In genomic region chr8:124182224-124182623, GRCm38 (mm10) we compare ENCODE assay signal across 9 mouse cellular contexts. TPM values are rescaled to one million over a fixed set of nuclear protein-coding genes. Genes with fewer than 3 reads are reported as not detected.
DNase-seq lines count a peak whose midpoint lies in the region; ATAC-seq lines count a peak whose summit lies in the region.
"Had no signal": no experiment of that assay in that cellular context is flagged by ENCODE, and none has a peak within 500 bp of the region (broad histone marks: within the 10 kb centered on the region; RNA-seq: fewer than 3 reads in every experiment).

No protein-coding gene starts in this region.

- no peaks in the 10 kb centered on the region for H3K27me3 ChIP-seq in kidney, embryonic 16.5 days (ENCODE audit: insufficient read depth, low read length)
- peaks cover 12% of the 10 kb centered on the region; the same call in 1 of the 2 replicates for H3K27me3 ChIP-seq in lung, embryonic 15.5 days
- no peaks in the 10 kb centered on the region for H3K27me3 ChIP-seq in forebrain, embryonic 10.5 days (ENCODE audit: poor library complexity, severe bottlenecking)
- no peaks in the 10 kb centered on the region for H3K27me3 ChIP-seq in forebrain, embryonic 14.5 days (replicated peaks; ENCODE audit: control insufficient read depth, insufficient read depth, low read length)
- H3K27me3 ChIP-seq: liver, embryonic 15.5 days had no signal

- intact Hi-C loops in gastrocnemius, postnatal 14 days (cut with DNase I; ENCODE audit: low total_unique reads): no loop called here

- no peaks in the 10 kb centered on the region for H3K9me3 ChIP-seq in kidney, embryonic 16.5 days (ENCODE audit: low read length)
- H3K9me3 ChIP-seq in lung, embryonic 15.5 days: no peaks in the 10 kb centered on the region
- H3K9me3 ChIP-seq in forebrain, embryonic 10.5 days: no peaks in the 10 kb centered on the region
- no peaks in the 10 kb centered on the region for H3K9me3 ChIP-seq in forebrain, embryonic 14.5 days (replicated peaks; ENCODE audit: control insufficient read depth, low read length)
- H3K9me3 ChIP-seq: liver, embryonic 15.5 days had no signal

- H3K4me1 ChIP-seq in kidney, embryonic 16.5 days (ENCODE audit: insufficient read depth, low read length): no peaks in the 10 kb centered on the region; the same call in 1 of the 2 replicates
- peaks cover 36% of the 10 kb centered on the region for H3K4me1 ChIP-seq in lung, embryonic 15.5 days
- peaks cover 3% of the 10 kb centered on the region; the same call in 1 of the 2 replicates for H3K4me1 ChIP-seq in forebrain, embryonic 10.5 days
- H3K4me1 ChIP-seq in forebrain, embryonic 14.5 days (ENCODE audit: control insufficient read depth, insufficient read depth, low read length): no peaks in the 10 kb centered on the region; the same call in 1 of the 2 replicates
- H3K4me1 ChIP-seq: liver, embryonic 15.5 days had no signal

- no peaks in the 10 kb centered on the region for H3K36me3 ChIP-seq in kidney, embryonic 16.5 days (ENCODE audit: insufficient read depth, low read length)
- no peaks in the 10 kb centered on the region for H3K36me3 ChIP-seq in lung, embryonic 15.5 days
- no peaks in the 10 kb centered on the region for H3K36me3 ChIP-seq in forebrain, embryonic 10.5 days (replicated peaks)
- no peaks in the 10 kb centered on the region for H3K36me3 ChIP-seq in forebrain, embryonic 14.5 days (ENCODE audit: control insufficient read depth, insufficient read depth, low read length)
- H3K36me3 ChIP-seq: liver, embryonic 15.5 days had no signal

- H3K4me3 ChIP-seq in kidney, embryonic 16.5 days (ENCODE audit: low read length): no peak overlapping the region
- no peak overlapping the region for H3K4me3 ChIP-seq in lung, embryonic 15.5 days
- H3K4me3 ChIP-seq in forebrain, embryonic 10.5 days: no peak overlapping the region
- no peak overlapping the region for H3K4me3 ChIP-seq in forebrain, embryonic 14.5 days (ENCODE audit: low read depth, low read length)
- H3K4me3 ChIP-seq: liver, embryonic 15.5 days had no signal

- no peak overlapping the region for H3K27ac ChIP-seq in kidney, embryonic 16.5 days (ENCODE audit: low read length)
- peak overlapping the region; percentile 73 for H3K27ac ChIP-seq in lung, embryonic 15.5 days
- H3K27ac ChIP-seq in forebrain, embryonic 10.5 days: no peak overlapping the region
- no peak overlapping the region for H3K27ac ChIP-seq in forebrain, embryonic 14.5 days (ENCODE audit: low read depth, low read length)
- H3K27ac ChIP-seq: liver, embryonic 15.5 days had no signal

- DNase-seq in kidney, adult 9 months: no peak
- DNase-seq in adipocyte (ENCODE audit: low spot score): peak; percentile 66
- DNase-seq in heart, adult 9 months (ENCODE audit: low spot score in 2 of 2): peak; percentile 54 to 74
- no peak for DNase-seq in gastrocnemius, postnatal 14 days
- no peak for DNase-seq in forebrain, embryonic 10.5 days (ENCODE audit: extremely low spot score, low spot score)
- DNase-seq in forebrain, embryonic 14.5 days (ENCODE audit: low spot score): no peak

- H3K4me2 ChIP-seq in kidney, embryonic 16.5 days (replicated peaks; ENCODE audit: low read depth, low read length): no peak overlapping the region
- peak overlapping the region; percentile 1; the same call in 1 of the 2 replicates for H3K4me2 ChIP-seq in lung, embryonic 15.5 days
- H3K4me2 ChIP-seq in forebrain, embryonic 14.5 days (ENCODE audit: low read length): no peak overlapping the region
- H3K4me2 ChIP-seq: liver, embryonic 15.5 days had no signal

- ATAC-seq in kidney, embryonic 16.5 days (ENCODE audit: low FRiP score, low TSS enrichment): peak; percentile 51; the same call in 1 of the 2 replicates
- peak; percentile 96 for ATAC-seq in lung, embryonic 15.5 days (ENCODE audit: borderline replicate concordance, extremely low read depth, low FRiP score, low TSS enrichment)
- ATAC-seq in forebrain, embryonic 14.5 days: no peak

- WGBS in kidney, embryonic 16.5 days: 47% methylated on average over 13 of the region's 13 CpGs
- 7% methylated on average over 12 of the region's 13 CpGs for WGBS in lung, embryonic 15.5 days
- 87% methylated on average over 13 of the region's 13 CpGs for WGBS in forebrain, embryonic 10.5 days
- 74% methylated on average over 13 of the region's 13 CpGs for WGBS in forebrain, embryonic 14.5 days

- no peak overlapping the region for H3K9ac ChIP-seq in kidney, embryonic 16.5 days (replicated peaks; ENCODE audit: low read length)
- no peak overlapping the region for H3K9ac ChIP-seq in lung, embryonic 15.5 days
- H3K9ac ChIP-seq in forebrain, embryonic 14.5 days (ENCODE audit: low read length): no peak overlapping the region
- H3K9ac ChIP-seq: liver, embryonic 15.5 days had no signal

RNA-seq across cellular contexts. Expression of gene Galnt2, which starts 49.0 kb away (rescaled TPM):
- 47.0 and 47.1 TPM in 2 replicates for polyA plus RNA-seq in kidney, embryonic 16.5 days (2015; fragmentation: Nextera tagmentation; extraction: Ambion mirVana)
- polyA plus RNA-seq in lung, embryonic 15.5 days (2015; fragmentation: Nextera tagmentation; extraction: Ambion mirVana): 55.3 and 62.5 TPM in 2 replicates
- 10 to 100 TPM; 30.4 to 32.4 TPM for total RNA-seq in gastrocnemius, postnatal 14 days (2021)
- polyA plus RNA-seq in forebrain, embryonic 10.5 days (2016; fragmentation: Nextera tagmentation; extraction: Ambion mirVana): 40.7 and 40.9 TPM in 2 replicates
- 44.3 and 49.9 TPM in 2 replicates for polyA plus RNA-seq in forebrain, embryonic 14.5 days (2014; fragmentation: Nextera tagmentation; extraction: Ambion mirVana)

Comparison
In these comparisons a context has a peak if more than half of its experiments do, and no peak if none do; other contexts are left out.
1. DNase-seq: peak in adipocyte (single experiment) and heart, adult 9 months (2 of 2); none in kidney, adult 9 months (single experiment), gastrocnemius, postnatal 14 days (single experiment), forebrain, embryonic 10.5 days (single experiment) and forebrain, embryonic 14.5 days (single experiment).